Mouse (Mus musculus): ENCODE measurements around the gene Rbfox2.

GRCm38 (mm10) chr15:77141711-77142110 lies 165.1 kb downstream of the Rbfox2 start:
- TF ChIP-seq CTCF (IDR thresholded peaks at IDR 0.05; ENCODE audit: low read depth, low read length) (no peak), POLR2A (IDR thresholded peaks at IDR 0.05; ENCODE audit: borderline replicate concordance, low read depth, low read length) (no peak)

Measured in bone marrow macrophage, adult 2 months (primary cell).